Mouse (Mus musculus): ENCODE measurements around the gene Col23a1. TPM values are rescaled to one million over a fixed set of nuclear protein-coding genes. Genes with fewer than 3 reads are reported as not detected.

Gene Col23a1
- polyA plus RNA-seq, 1 experiment: 10.3 TPM

- no peak overlapping the region for H3K4me2 ChIP-seq (ENCODE audit: low read depth)
- H3K27me3 ChIP-seq (ENCODE audit: control insufficient read depth, insufficient read depth, insufficient read length): peaks cover 2% of the 10 kb centered on the region
- H3K4me3 ChIP-seq: no peak overlapping the region
- TF ChIP-seq MYOD1 (IDR thresholded peaks at IDR 0.05; ENCODE audit: control insufficient read depth in 1 of 3, insufficient read length in 2 of 3, low read depth in 2 of 3) (peak; percentile 50 to 79 (median 61)), TCF3 (IDR thresholded peaks at IDR 0.05; ENCODE audit: insufficient read length, low read depth) (peak; percentile 11), USF1 (IDR thresholded peaks at IDR 0.05; ENCODE audit: low read depth) (no peak), SRF (IDR thresholded peaks at IDR 0.05; ENCODE audit: control insufficient read depth, insufficient read length, low read depth) (no peak), TCF12 (IDR thresholded peaks at IDR 0.05; ENCODE audit: insufficient read depth, poor library complexity, severe bottlenecking) (peak; percentile 53), MYOG (IDR thresholded peaks at IDR 0.05; ENCODE audit: control insufficient read depth in 1 of 3, insufficient read depth in 1 of 3, insufficient read length in 2 of 3, low read depth in 2 of 3) (peak in 2 of 3 experiments; percentile 46 to 84), CEBPB (IDR thresholded peaks at IDR 0.05; ENCODE audit: insufficient read depth, poor library complexity, severe bottlenecking) (no peak), MAX (IDR thresholded peaks at IDR 0.05; ENCODE audit: low read depth) (no peak), POLR2A (IDR thresholded peaks at IDR 0.05; ENCODE audit: insufficient read length, low read depth) (no peak), POLR2AphosphoS2 (IDR thresholded peaks at IDR 0.05; ENCODE audit: insufficient read length, low read depth) (no peak), REST (IDR thresholded peaks at IDR 0.05; ENCODE audit: insufficient read depth, insufficient read length) (no peak), E2F4 (IDR thresholded peaks at IDR 0.05; ENCODE audit: insufficient read depth) (no peak)
- H3K36me3 ChIP-seq (ENCODE audit: control insufficient read depth, insufficient read depth): no peaks in the 10 kb centered on the region
- no peaks in the 10 kb centered on the region for H3K79me2 ChIP-seq (ENCODE audit: control insufficient read depth, insufficient read depth)
- H3ac ChIP-seq (ENCODE audit: control insufficient read depth, insufficient read length): no peak overlapping the region
Measured at GRCm38 (mm10) chr11:51508053-51508452, 218.3 kb downstream of the Col23a1 start.

GRCm38 (mm10) chr11:51509211-51509610, 219.5 kb downstream of the Col23a1 start:
- H3K4me2 ChIP-seq (ENCODE audit: low read depth): no peak overlapping the region
- TF ChIP-seq MAX (IDR thresholded peaks at IDR 0.05; ENCODE audit: low read depth) (no peak), POLR2A (IDR thresholded peaks at IDR 0.05; ENCODE audit: insufficient read length, low read depth) (no peak), MYOD1 (IDR thresholded peaks at IDR 0.05; ENCODE audit: control insufficient read depth in 1 of 3, insufficient read length in 2 of 3, low read depth in 2 of 3) (no peak), SRF (IDR thresholded peaks at IDR 0.05; ENCODE audit: control insufficient read depth, insufficient read length, low read depth) (no peak), REST (IDR thresholded peaks at IDR 0.05; ENCODE audit: insufficient read depth, insufficient read length) (no peak), MYOG (IDR thresholded peaks at IDR 0.05; ENCODE audit: control insufficient read depth in 1 of 3, insufficient read depth in 1 of 3, insufficient read length in 2 of 3, low read depth in 2 of 3) (no peak), TCF12 (IDR thresholded peaks at IDR 0.05; ENCODE audit: insufficient read depth, poor library complexity, severe bottlenecking) (no peak), POLR2AphosphoS2 (IDR thresholded peaks at IDR 0.05; ENCODE audit: insufficient read length, low read depth) (no peak), E2F4 (IDR thresholded peaks at IDR 0.05; ENCODE audit: insufficient read depth) (no peak), USF1 (IDR thresholded peaks at IDR 0.05; ENCODE audit: low read depth) (no peak), TCF3 (IDR thresholded peaks at IDR 0.05; ENCODE audit: insufficient read length, low read depth) (no peak), CEBPB (IDR thresholded peaks at IDR 0.05; ENCODE audit: insufficient read depth, poor library complexity, severe bottlenecking) (no peak)
- no peaks in the 10 kb centered on the region for H3K27me3 ChIP-seq (ENCODE audit: control insufficient read depth, insufficient read depth, insufficient read length)
- no peak overlapping the region for H3K4me3 ChIP-seq
- no peak overlapping the region for H3ac ChIP-seq (ENCODE audit: control insufficient read depth, insufficient read length)
- H3K36me3 ChIP-seq (ENCODE audit: control insufficient read depth, insufficient read depth): no peaks in the 10 kb centered on the region
- H3K79me2 ChIP-seq (ENCODE audit: control insufficient read depth, insufficient read depth): no peaks in the 10 kb centered on the region

GRCm38 (mm10) chr11:51513019-51513418, 223.3 kb downstream of the Col23a1 start:
- no peaks in the 10 kb centered on the region for H3K36me3 ChIP-seq (ENCODE audit: control insufficient read depth, insufficient read depth)
- no peak overlapping the region for H3K4me2 ChIP-seq (ENCODE audit: low read depth)
- no peaks in the 10 kb centered on the region for H3K79me2 ChIP-seq (ENCODE audit: control insufficient read depth, insufficient read depth)
- H3K4me3 ChIP-seq: no peak overlapping the region
- no peak overlapping the region for H3ac ChIP-seq (ENCODE audit: control insufficient read depth, insufficient read length)
- no peaks in the 10 kb centered on the region for H3K27me3 ChIP-seq (ENCODE audit: control insufficient read depth, insufficient read depth, insufficient read length)
- TF ChIP-seq MYOG (IDR thresholded peaks at IDR 0.05; ENCODE audit: control insufficient read depth in 1 of 3, insufficient read depth in 1 of 3, insufficient read length in 2 of 3, low read depth in 2 of 3) (no peak), POLR2A (IDR thresholded peaks at IDR 0.05; ENCODE audit: insufficient read length, low read depth) (no peak), POLR2AphosphoS2 (IDR thresholded peaks at IDR 0.05; ENCODE audit: insufficient read length, low read depth) (no peak), SRF (IDR thresholded peaks at IDR 0.05; ENCODE audit: control insufficient read depth, insufficient read length, low read depth) (no peak), TCF12 (IDR thresholded peaks at IDR 0.05; ENCODE audit: insufficient read depth, poor library complexity, severe bottlenecking) (no peak)

GRCm38 (mm10) chr11:51515346-51515745, 225.6 kb downstream of the Col23a1 start:
- TF ChIP-seq TCF12 (IDR thresholded peaks at IDR 0.05; ENCODE audit: insufficient read depth, poor library complexity, severe bottlenecking) (no peak), REST (IDR thresholded peaks at IDR 0.05; ENCODE audit: insufficient read depth, insufficient read length) (no peak), E2F4 (IDR thresholded peaks at IDR 0.05; ENCODE audit: insufficient read depth) (no peak), POLR2A (IDR thresholded peaks at IDR 0.05; ENCODE audit: insufficient read length, low read depth) (no peak), CEBPB (IDR thresholded peaks at IDR 0.05; ENCODE audit: insufficient read depth, poor library complexity, severe bottlenecking) (no peak), POLR2AphosphoS2 (IDR thresholded peaks at IDR 0.05; ENCODE audit: insufficient read length, low read depth) (no peak), SRF (IDR thresholded peaks at IDR 0.05; ENCODE audit: control insufficient read depth, insufficient read length, low read depth) (no peak), TCF3 (IDR thresholded peaks at IDR 0.05; ENCODE audit: insufficient read length, low read depth) (no peak), USF1 (IDR thresholded peaks at IDR 0.05; ENCODE audit: low read depth) (no peak), MAX (IDR thresholded peaks at IDR 0.05; ENCODE audit: low read depth) (no peak), MYOG (IDR thresholded peaks at IDR 0.05; ENCODE audit: control insufficient read depth in 1 of 3, insufficient read depth in 1 of 3, insufficient read length in 2 of 3, low read depth in 2 of 3) (no peak), MYOD1 (IDR thresholded peaks at IDR 0.05; ENCODE audit: control insufficient read depth in 1 of 3, insufficient read length in 2 of 3, low read depth in 2 of 3) (no peak)
- Histone ChIP-seq H3K36me3 (ENCODE audit: control insufficient read depth, insufficient read depth) (no peaks in the 10 kb centered on the region), H3K79me2 (ENCODE audit: control insufficient read depth, insufficient read depth) (no peaks in the 10 kb centered on the region), H3K27me3 (ENCODE audit: control insufficient read depth, insufficient read depth, insufficient read length) (no peaks in the 10 kb centered on the region), H3ac (ENCODE audit: control insufficient read depth, insufficient read length) (no peak overlapping the region), H3K4me2 (ENCODE audit: low read depth) (no peak overlapping the region), H3K4me3 (no peak overlapping the region)

All from myocyte (in vitro differentiated cells).